18 mouse cellular contexts compared by ENCODE assay signal in genomic region chr4:65158651-65159050, GRCm38 (mm10). TPM values are rescaled to one million over a fixed set of nuclear protein-coding genes. Genes with fewer than 3 reads are reported as not detected.
DNase-seq lines count a peak whose midpoint lies in the region; ATAC-seq lines count a peak whose summit lies in the region.
"Had no signal": no experiment of that assay in that cellular context is flagged by ENCODE, and none has a peak within 500 bp of the region (broad histone marks: within the 10 kb centered on the region; RNA-seq: fewer than 3 reads in every experiment).

No protein-coding gene starts in this region.

- no peak for ATAC-seq in granulocyte monocyte progenitor cell, adult 5-6 weeks (replicated peaks; ENCODE audit: poor library complexity, severe bottlenecking)
- ATAC-seq: activated CD4-positive, CD25-positive, alpha-beta regulatory T cell, adult 4 months; forebrain, embryonic 15.5 days; hindbrain, postnatal 0 days had no signal

- DNase-seq in Muller cell, postnatal 12 days (ENCODE audit: inconsistent ontology term), result peak; percentile 57
- DNase-seq in NIH3T3 (ENCODE audit: low read depth) (peak; percentile 28), MN1 (ENCODE audit: low spot score) (no peak)
- DNase-seq in cerebellum, adult 8-10 months, result peak; percentile 20
- peak; percentile 43 to 45 for DNase-seq in cerebellum, postnatal 14 days
- DNase-seq in embryo, embryonic 9.5 days (ENCODE audit: extremely low spot score), result no peak
- DNase-seq: adrenal gland, postnatal 14 days; gastrocnemius, adult 2 months; gastrocnemius, postnatal 25 days; heart, adult 11 months; heart, postnatal 14 days; kidney, adult 11 months; kidney, adult 9 months had no signal

RNA-seq across cellular contexts. Expression of gene Pappa, which starts 34.7 kb away (rescaled TPM):
- total RNA-seq in granulocyte monocyte progenitor cell, adult 5-6 weeks (2014; fragmentation: Nextera tagmentation), result not detected in 2 replicates
- not detected in 2 replicates for total RNA-seq in granulocyte monocyte progenitor cell, adult 5-6 weeks (2017)
- total RNA-seq: hematopoietic stem cell, adult 5-6 weeks had no signal

Comparison
In these comparisons a context has a peak if more than half of its experiments do, and no peak if none do; other contexts are left out.
1. DNase-seq: peak in Muller cell, postnatal 12 days (single experiment), NIH3T3 (single experiment), cerebellum, adult 8-10 months (single experiment) and cerebellum, postnatal 14 days (2 of 2); none in MN1 (single experiment) and embryo, embryonic 9.5 days (single experiment).